Mouse (Mus musculus) right cerebral cortex, postnatal 25 days (tissue): Measurements from ENCODE around the gene Map9.
"Not testable (repeated sequence)": the region's sequence is repeated elsewhere in the genome, so short reads cannot be mapped to it uniquely, and the experiment has no call there.

Experiments used
- DNase-seq: peaks from one replicate; pipeline ENCODE4 v3.0.0; 2022

The Map9 gene

GRCm38 (mm10) chr3:82417958-82418357 is 60.1 kb downstream of the Map9 start:
- no peak for DNase-seq

- DNase-seq: no peak
Observed at GRCm38 (mm10) chr3:82435351-82435750, 77.5 kb downstream of the Map9 start.

GRCm38 (mm10) chr3:82440976-82441375 is 83.1 kb downstream of the Map9 start:
- no peak for DNase-seq

GRCm38 (mm10) chr3:82441601-82442000 is 83.8 kb downstream of the Map9 start:
- not testable (repeated sequence) for DNase-seq
